Mouse (Mus musculus) gastrocnemius, postnatal 4 days (tissue): Measurements from ENCODE around the gene Kctd11. TPM values are rescaled to one million over a fixed set of nuclear protein-coding genes. Genes with fewer than 3 reads are reported as not detected.

ENCODE experiments used
- DNase-seq, 2 experiments: peaks; one replicate each; pipeline ENCODE4 v3.0.0; 2021 to 2022; ENCODE audit warnings: low spot score in 2 of 2, mixed read lengths in 2 of 2
- total RNA-seq, 2 experiments: library from RNA; stranded (reverse); gene quantifications; 2 replicates each; pipeline ENCODE4 v1.2.3; 2021

Kctd11 gene
- total RNA-seq, 2 experiments from 2014 or later, result 3.5 to 4.7 TPM

- DNase-seq, result no peak
These were observed 31.7 kb upstream of the Kctd11 start for GRCm38 (mm10) chr11:69912716-69913530.

DNA sequence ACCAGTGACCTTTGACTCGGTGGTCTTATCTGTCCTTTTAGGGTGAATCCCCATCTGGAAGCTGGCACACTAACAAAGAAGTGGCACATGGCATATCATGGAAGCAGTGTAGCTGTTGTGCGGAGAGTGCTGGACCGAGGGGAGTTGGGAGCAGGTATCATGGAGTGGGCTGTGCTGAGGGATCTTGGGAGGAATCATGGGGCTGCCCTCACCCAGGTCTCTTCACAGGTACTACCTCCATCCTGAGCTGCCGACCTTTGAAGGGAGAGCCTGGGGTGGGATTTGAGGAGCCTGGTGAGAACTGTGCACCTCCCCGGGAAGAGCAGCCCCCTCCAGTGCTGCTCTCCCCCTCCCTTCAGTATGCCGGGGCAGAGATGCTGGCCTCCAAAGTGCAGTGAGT is 30.5 kb upstream of the Kctd11 start:
- DNase-seq, result no peak

- no peak for DNase-seq
These were observed 29.8 kb upstream of the Kctd11 start for GRCm38 (mm10) chr11:69910781-69911560.

DNA sequence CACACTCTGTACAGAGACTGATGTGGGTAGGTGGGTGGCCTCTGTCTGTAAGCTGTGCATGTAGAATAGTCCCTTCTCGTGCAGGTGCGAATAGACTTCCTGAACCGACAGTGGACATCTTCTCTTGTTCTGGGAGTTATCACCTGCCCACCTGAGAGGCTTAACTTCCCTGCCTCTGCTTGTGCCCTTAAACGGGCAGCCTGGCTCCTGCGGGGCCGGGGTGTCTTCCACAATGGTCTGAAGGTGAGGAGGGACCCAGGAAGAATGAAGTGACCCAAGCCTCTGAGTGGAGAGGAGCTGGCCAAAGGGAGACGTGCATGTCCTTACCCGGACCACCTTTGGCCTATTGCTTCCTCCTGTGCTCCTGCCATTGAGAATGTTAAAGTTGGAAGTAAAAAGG is 29.0 kb upstream of the Kctd11 start:
- no peak for DNase-seq

- DNase-seq, result no peak
These were observed 28.0 kb upstream of the Kctd11 start for GRCm38 (mm10) chr11:69909174-69909573.

GRCm38 (mm10) chr11:69908645-69909044 is 27.4 kb upstream of the Kctd11 start:
- DNase-seq, result no peak

DNA sequence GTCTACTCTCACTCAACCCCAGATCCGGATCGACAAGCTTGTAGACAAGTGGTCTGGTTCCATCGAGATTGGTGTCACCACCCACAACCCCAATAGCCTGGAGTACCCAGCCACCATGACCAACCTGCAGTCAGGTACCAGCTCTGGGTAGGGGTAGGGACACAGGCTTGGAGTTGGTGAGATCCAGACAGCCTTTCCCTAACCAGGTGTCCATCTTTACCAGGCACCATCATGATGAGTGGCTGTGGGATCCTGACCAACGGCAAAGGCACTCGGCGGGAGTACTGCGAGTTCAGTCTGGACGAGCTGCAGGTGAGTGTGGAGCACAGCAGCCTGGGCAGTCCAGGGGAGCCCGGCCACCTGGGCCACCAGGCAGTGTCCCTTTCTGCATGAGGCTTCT is 23.1 kb upstream of the Kctd11 start:
- DNase-seq, result no peak

- DNase-seq, result no peak
These were observed 21.8 kb upstream of the Kctd11 start for GRCm38 (mm10) chr11:69902972-69903371.

GRCm38 (mm10) chr11:69901993-69902392 is 20.8 kb upstream of the Kctd11 start:
- peak in 1 of 2 experiments; percentile 42 for DNase-seq

DNA sequence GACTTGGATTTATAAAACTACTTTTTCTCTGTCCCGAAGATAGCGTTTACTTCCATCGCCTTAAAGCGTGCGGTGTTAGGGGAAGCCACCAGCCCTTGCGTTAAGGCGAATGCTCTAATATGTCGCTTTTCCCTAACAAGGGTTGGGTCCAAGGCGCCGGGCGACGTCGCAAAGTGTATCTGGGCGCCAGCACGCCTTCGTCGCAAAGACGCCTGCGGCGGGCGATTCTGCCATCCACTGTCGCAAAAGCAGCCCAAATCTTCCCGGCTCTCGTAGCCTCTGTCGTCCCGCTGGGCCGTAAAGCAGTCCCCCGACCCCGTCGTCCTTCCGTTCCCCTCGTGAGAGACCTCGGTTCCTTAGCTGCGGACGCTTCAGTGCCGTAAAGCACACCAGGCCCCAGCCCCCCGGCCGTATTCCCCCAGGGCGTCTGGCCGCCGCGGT is 20.2 kb upstream of the Kctd11 start:
- peak; percentile 82 to 92 for DNase-seq

DNA sequence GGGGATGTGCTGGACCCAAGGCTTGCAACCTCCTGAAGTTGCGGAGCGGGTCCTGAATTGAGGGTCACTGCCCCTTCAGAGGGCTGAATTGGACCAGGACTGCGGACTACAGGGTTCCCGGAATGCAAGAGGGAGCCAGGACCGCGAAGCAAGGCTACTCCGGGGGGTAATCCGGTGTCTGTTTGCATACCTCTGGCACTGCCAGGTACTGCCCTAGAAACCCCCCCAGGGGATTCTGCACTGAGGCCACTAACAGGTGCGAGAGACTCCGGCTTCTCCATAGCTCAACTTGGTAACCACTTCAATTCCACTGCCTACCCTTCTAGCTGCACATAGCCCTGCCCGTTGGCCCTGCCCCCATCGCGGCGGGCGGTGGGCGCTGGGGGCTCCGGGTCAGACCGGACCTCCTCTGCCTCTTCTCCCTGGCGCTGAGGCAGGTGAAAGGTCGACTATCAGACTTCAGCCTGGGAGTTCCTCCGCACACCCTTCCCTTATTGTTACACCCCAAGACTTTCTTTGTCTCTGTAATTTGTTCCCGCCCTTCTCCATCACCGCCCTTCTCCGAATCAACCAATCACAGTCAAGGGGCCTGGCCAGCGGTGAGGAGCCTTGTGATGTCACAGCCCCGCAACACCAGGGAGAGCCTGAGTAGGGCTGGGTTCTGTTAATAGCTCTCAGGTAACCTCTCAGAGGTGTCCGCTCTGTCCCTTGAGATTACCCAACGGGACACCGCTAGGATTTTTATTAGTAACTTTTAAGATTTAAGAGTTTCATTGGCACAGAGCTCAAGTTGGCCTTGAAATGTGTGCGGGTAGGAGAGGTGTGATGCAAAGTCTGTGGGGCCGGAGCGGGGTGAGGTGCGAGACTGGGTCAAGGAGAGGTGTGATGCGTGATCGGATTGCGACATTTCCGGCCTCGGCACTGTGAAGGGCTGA is 19.5 kb upstream of the Kctd11 start, which contains the start of the genes 2810408A11Rik and Neurl4:
TSS of gene 2810408A11Rik (minus strand) at position 517 of the 935 bp plus-strand sequence.
TSS of gene Neurl4 (plus strand) at position 602 of the 935 bp plus-strand sequence.
- DNase-seq, result peak; percentile 68 to 86

DNA sequence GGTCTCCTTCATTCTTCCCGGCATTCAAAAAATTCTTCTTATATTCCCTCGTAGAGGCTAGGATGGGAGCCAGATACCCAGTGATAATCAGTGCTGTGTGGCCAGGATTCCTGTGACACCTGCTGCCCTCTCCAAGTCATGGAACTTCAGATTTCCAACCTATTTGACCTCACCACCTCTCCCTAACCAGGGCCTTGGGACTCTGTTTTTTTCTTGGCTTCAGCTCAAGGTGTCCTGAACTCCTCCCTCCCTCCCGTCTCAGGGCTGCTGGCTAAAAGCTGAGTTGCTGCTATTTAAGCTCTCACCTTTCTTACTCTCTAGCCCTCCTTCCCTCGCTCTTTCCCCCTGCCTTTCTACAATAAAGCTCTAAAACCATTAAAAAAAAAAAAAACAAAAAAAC is 18.7 kb upstream of the Kctd11 start:
- no peak for DNase-seq

- DNase-seq, result no peak
These were observed 14.1 kb upstream of the Kctd11 start, which contains the start of gene Acap1 for GRCm38 (mm10) chr11:69895291-69895690. Gene Acap1, minus strand, starts transcription at chr11:69895539.

- no peak for DNase-seq
These were observed 13.5 kb upstream of the Kctd11 start for GRCm38 (mm10) chr11:69894671-69895070.

DNA sequence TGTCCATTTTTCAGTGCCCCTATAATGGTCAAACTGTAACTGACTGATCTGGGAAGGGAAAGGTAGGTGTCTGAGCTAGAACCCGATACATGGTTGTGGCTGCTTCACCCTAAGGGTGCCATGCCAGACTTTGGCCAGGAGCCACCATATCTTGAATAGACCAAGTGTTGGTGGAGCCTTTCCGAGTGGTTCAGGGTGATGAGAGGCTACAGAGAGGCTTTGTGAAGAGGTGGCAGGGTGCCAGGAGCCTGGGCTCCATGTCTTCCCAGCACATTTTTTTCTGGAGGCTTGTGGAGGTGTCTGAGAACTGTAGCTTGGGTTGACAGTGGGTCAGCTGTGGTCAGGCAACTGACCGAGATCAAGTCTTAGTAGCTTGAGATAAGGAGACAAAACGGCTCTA is 10.3 kb upstream of the Kctd11 start:
- no peak for DNase-seq

DNA sequence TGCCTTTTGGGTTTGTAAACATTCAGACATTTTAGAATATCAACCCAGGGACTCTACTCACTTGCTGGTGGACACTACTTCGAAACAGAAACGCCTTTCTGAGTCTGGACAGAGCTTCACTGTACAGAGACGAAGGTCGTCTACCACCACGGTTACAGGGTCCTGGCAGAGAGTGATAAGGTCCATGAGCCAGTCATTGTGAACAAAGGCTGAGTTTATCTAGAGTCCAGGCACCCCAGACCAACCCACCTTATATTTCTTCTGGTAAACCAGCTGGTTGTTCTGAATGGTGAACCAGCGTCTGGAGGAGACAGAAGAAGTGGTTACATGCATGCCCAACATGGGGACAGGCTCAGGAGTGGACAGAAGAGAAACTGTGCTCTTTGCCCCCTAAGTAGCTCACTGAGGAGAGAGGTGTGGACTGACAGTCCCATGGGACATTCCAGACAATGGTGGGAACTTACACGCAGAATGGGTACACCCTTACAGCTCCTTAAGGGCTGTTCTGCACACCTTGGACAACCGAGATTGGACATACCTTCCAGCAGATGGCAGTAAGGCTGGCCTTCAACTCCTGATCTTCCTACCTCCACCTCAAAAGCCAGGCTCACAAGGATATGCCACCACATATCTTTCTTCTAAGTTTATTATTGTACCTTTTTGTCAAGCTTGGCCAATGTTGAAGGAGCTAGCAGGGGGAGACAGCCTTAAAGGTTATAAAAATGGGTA is 5.9 kb upstream of the Kctd11 start:
- DNase-seq, result no peak

DNA sequence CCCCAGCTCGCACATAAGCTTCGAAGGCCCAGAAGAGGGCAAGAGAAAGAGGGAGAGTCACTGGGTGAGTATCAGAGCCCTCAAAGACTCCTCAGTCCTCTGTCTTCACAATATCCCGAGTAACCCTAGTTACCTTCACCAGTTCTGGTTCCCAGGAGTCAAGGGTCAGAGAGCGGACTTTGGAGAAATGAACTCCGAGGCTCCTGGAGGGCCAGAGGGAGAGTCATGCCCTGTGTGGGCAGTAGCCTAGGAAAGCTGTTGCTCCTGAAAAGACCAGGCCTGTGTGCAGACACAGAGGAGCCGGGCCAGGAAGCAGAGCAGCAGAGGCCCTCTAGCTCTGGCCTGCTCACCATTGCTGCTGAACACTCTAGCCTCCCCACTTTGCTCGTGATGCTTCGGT is 3.5 kb upstream of the Kctd11 start:
- DNase-seq, result no peak

DNA sequence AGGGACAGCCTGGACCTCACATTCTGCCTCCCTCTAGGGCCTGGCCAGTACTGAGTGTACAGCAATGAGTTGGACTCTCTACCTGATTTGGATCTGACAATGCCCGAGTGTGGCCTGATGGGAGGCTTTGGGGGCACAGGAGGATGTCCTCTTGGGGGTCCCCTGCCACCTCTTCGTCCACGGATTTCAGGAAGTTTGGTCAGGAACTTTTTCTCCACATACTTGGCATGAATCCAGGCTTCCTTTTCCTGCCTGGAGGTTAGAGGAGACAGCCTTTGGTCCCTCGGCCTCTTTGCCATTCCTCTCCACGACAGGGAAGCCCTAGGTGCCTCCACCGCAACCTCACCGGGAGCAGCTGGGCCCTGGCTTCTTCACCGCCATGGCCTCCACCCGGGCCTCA is 3.0 kb upstream of the Kctd11 start:
- no peak for DNase-seq

- no peak for DNase-seq
These were observed 2.4 kb upstream of the Kctd11 start for GRCm38 (mm10) chr11:69883527-69884151.

- DNase-seq, result no peak
These were observed 1.9 kb upstream of the Kctd11 start for GRCm38 (mm10) chr11:69883066-69883465.
